Mouse (Mus musculus) CD8-positive naive resting alpha-beta T cell, adult 57 days (primary cell): ENCODE data around the gene Zfp37. TPM values are rescaled to one million over a fixed set of nuclear protein-coding genes. Genes with fewer than 3 reads are reported as not detected.

Source experiments
- total RNA-seq: library from RNA; stranded (reverse); gene quantifications from one replicate; pipeline ENCODE4 v1.2.4, GENCODE M21; 2023

The Zfp37 gene
- total RNA-seq = not detected

GRCm38 (mm10) chr4:62230769-62231168 lies at the start of gene Zfp37:
TSS of gene Zfp37 (minus strand) at chr4:62231047.

DNA sequence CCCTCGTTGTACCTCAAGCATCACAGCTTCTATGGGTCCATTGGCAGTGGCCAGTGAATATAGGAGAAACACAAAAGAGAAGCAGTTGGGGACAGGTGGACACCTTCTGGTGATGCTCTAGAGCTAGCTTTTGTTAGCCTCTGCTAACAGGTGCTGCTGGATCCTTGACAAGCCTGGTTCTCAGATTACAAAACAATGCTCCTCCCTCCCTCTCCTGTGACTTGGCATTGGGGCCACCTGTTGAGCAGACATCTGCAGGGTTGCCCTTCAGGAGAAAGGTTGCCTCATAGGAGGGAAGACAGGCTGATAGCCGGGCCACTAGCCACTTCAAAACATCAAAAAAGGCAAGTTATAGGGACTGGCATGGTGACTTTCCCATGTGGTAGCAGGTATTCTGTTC lies 31.4 kb upstream of the Zfp37 start, which contains the start of gene Slc31a2:
Slc31a2 (plus strand) TSS at position 287 of the 400 bp plus-strand sequence.

DNA sequence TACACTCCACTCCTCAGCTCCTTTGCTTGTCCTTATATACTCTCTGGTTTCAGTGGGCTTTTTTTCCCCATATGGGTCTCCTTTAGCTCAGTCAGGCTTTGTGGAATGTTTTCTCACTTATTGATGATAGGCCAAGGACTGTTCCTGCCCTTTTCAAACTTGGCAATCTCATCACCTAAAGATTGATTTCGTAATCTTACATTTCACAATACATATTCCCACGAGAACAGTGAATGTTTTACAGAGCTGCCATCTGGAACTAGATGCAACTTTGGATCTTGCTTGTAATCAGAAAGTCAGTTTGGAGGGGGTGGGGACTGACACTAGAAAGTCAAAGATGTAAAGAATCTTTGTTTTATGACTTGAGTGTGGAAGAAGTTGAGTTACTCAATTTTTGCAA lies 80.0 kb downstream of the Zfp37 start, which contains the start of gene Mup21:
Mup21 (minus strand) TSS at position 53 of the 400 bp plus-strand sequence.

Other genes starting within 250 kb of the Zfp37 start
- gene Mup20, start 176.9 kb downstream of the Zfp37 start, total RNA-seq = not detected
- not detected for gene Mup3, start 143.7 kb downstream of the Zfp37 start, total RNA-seq
- not detected for gene Mup21, start 80.2 kb downstream of the Zfp37 start, total RNA-seq
- 3.6 TPM for gene Slc31a2, start 31.5 kb upstream of the Zfp37 start, total RNA-seq
- gene Fkbp15, start 129.5 kb upstream of the Zfp37 start, total RNA-seq = 85.9 TPM
- 8.1 TPM for gene Slc31a1, start 129.7 kb upstream of the Zfp37 start, total RNA-seq
- gene Cdc26, start 177.6 kb upstream of the Zfp37 start, total RNA-seq = 46.1 TPM
- 24.8 TPM for gene Prpf4, start 177.8 kb upstream of the Zfp37 start, total RNA-seq
- gene Rnf183, start 204.2 kb upstream of the Zfp37 start, total RNA-seq = not detected
- gene Wdr31, start 239.8 kb upstream of the Zfp37 start, total RNA-seq = not detected
- 0.95 TPM for gene Bspry, start 249.0 kb upstream of the Zfp37 start, total RNA-seq